Mouse (Mus musculus): ENCODE data around the gene St3gal5.

DNA sequence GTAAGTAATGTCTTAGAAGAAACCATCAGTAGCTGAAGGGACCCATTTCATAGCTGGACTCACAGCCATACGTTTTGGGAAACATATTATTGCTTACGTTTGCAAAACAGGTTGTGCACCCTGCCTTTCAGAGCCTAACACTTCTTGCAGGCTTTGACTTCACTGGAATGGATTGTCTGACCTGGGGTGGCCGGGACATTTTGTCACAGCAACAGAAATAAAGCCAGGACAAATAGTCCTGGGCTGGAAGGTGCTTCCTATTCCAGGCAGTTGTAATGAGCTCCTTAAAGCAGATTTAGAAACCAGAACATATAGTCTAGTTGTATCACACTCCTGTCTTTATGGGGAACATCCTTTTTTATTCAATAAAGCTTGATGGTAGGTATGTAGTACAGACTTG lies 63.6 kb downstream of the St3gal5 start:
- no peak for TF ChIP-seq POLR2A (IDR thresholded peaks at IDR 0.05; ENCODE audit: low read depth, low read length)
- no peak for TF ChIP-seq CTCF (conservative IDR thresholded peaks at IDR 0.05 in 1 of 2, IDR thresholded peaks at IDR 0.05 in 1 of 2; ENCODE audit: low read depth in 2 of 2, low read length in 2 of 2)
- no peak for TF ChIP-seq EP300 (IDR thresholded peaks at IDR 0.05; ENCODE audit: low read length)
- TF ChIP-seq MYC (IDR thresholded peaks at IDR 0.05; ENCODE audit: low read depth, low read length): no peak
- TF ChIP-seq MAFK (IDR thresholded peaks at IDR 0.05; ENCODE audit: insufficient replicate concordance, low read length): no peak
- no peak for TF ChIP-seq MAX (IDR thresholded peaks at IDR 0.05; ENCODE audit: low read length)
- TF ChIP-seq E2F4 (IDR thresholded peaks at IDR 0.05; ENCODE audit: insufficient replicate concordance, low read depth, low read length): no peak
- TF ChIP-seq SMC3 (IDR thresholded peaks at IDR 0.05; ENCODE audit: low read depth, low read length): no peak
- no peak for TF ChIP-seq TBP (conservative IDR thresholded peaks at IDR 0.05; ENCODE audit: low read depth, low read length)
- no peak for TF ChIP-seq CHD1 (IDR thresholded peaks at IDR 0.05; ENCODE audit: low read depth, low read length)
- no peak for TF ChIP-seq ZC3H11A (IDR thresholded peaks at IDR 0.05; ENCODE audit: low read depth, low read length)
- TF ChIP-seq TCF12 (IDR thresholded peaks at IDR 0.05; ENCODE audit: low read depth, low read length): no peak
